Mouse (Mus musculus) large intestine, adult 2 months (tissue): ENCODE results near the gene Dcst2. TPM values are rescaled to one million over a fixed set of nuclear protein-coding genes. Genes with fewer than 3 reads are reported as not detected.

Source experiments
- DNase-seq: peaks from one replicate; pipeline ENCODE4 v3.0.0-alpha.2; 2012; ENCODE audit warnings: low read depth, low spot score
- WGBS: fragments of 180-500 bp; shearing (Covaris S2); methylation state at CpG from one replicate; pipeline ENCODE4 v1.1.7; 2018; 5-methylcytosine and 5-hydroxymethylcytosine counted together
- polyA plus RNA-seq: library from polyadenylated mRNA; depleted of rRNA; stranded (reverse); fragments of >200 nt; gene quantifications from 2 replicates; pipeline ENCODE4 v1.2.3, GENCODE M21; 2012

Gene Dcst2
- polyA plus RNA-seq, 1 experiment = 0.15 TPM

DNA sequence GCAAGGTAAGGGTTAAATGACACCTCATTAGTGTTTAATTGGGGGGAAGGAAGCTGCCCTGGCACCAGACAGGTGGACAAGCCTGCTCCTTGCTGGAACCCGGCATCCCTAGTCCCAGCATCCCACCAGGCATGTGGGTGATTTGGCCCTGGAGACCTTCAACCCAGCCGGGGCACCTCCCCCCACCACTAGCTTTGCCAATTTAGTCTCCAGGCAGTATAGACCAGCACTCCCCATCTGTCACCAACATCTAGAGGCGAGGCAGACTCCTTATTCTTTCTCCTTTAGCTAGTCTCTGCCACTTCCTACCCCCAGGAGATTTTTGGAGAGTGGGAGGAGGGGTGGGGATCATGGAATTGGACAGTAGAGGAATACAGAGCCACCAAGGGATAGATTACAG, 31.4 kb upstream of the Dcst2 start:
- 77% methylated on average over 3 of the region's 3 CpGs for WGBS
- DNase-seq = no peak

DNA sequence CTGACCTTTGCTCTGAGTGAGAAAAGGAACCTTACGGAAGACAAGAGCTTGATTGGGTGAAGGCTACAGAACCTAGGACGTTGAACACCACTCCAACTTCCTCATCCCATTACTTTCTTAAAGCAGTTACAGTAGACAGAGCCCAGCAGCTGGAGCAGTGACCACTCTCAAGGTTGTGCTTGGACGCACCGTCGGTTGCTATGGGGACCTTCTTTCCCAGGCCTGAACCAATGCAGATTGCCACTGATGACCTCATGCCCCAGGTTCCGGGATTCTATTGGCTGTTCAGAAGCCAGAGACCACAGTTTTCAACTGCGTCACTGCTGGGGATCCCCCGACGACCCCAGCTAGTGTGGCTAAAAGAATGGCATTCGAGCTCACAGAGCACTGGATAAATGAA, 30.8 kb upstream of the Dcst2 start:
- no peak for DNase-seq
- 26% methylated on average over 10 of the region's 10 CpGs for whole genome bisulfite sequencing

- no peak for DNase-seq
- 39% methylated on average over 13 of the region's 13 CpGs for WGBS
Observed at GRCm38 (mm10) chr3:89331561-89331960, 30.2 kb upstream of the Dcst2 start.

- WGBS = 44% methylated on average over 10 of the region's 10 CpGs
- no peak for DNase-seq
Observed at GRCm38 (mm10) chr3:89332013-89332412, 29.8 kb upstream of the Dcst2 start.

GRCm38 (mm10) chr3:89332476-89332875, 29.3 kb upstream of the Dcst2 start:
- WGBS = 25% methylated on average over 12 of the region's 12 CpGs
- no peak for DNase-seq

- DNase-seq = no peak
- 34% methylated on average over 11 of the region's 11 CpGs for WGBS
Observed at GRCm38 (mm10) chr3:89333053-89333452, 28.7 kb upstream of the Dcst2 start.

DNA sequence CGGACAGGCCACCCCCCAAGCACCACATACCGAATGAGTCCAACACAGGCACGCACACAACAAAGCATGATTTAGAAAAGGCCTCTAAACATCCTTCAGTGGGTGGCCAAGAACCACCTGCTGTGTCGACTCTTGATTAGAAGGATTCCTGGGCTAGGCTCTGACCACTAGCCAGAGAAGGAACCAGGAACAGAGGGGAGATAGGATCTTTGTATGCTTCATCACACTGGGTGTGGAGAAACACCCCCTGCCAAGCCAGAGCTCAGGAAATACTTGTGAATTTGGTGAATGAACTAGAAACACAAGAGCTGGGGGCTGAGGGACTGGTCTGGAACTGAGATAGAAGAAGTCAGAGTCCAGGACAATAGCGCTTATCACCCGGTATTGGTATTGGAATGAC, 25.2 kb upstream of the Dcst2 start:
- WGBS = 19% methylated on average over 6 of the region's 6 CpGs
- DNase-seq = no peak

DNA sequence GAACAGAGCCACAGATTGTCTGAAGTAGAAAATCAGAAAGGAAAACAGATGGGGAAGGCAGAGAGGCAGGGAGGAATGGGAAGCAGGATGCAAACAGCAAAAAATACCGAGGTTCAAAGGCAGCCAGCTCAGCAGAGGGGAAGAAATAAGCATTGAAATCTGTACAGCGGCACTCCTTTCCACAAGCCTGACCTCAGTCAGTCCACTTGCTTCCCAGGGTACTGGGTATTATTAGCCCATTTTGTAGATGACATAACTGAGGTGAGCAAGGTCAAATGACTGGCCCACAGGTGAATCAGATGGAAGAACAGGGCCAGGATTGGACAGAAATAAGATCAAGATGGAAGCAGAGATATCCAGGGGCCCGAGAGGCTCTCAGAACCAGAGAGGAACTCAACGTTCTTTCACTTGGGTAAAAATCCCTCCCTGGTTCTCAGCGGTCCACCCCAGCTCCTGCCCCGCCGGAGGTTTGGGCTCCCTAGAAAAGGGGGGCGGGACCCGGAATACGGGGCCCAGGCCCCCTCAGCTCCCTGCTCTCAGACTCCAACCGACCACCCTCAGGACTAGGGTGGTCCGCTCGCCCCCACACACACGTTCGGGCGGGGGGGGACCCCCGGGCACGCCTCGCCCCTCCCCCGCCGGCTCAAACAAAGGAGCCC, 24.6 kb upstream of the Dcst2 start:
- no peak for DNase-seq
- WGBS = 1% methylated on average over 21 of the region's 21 CpGs

DNA sequence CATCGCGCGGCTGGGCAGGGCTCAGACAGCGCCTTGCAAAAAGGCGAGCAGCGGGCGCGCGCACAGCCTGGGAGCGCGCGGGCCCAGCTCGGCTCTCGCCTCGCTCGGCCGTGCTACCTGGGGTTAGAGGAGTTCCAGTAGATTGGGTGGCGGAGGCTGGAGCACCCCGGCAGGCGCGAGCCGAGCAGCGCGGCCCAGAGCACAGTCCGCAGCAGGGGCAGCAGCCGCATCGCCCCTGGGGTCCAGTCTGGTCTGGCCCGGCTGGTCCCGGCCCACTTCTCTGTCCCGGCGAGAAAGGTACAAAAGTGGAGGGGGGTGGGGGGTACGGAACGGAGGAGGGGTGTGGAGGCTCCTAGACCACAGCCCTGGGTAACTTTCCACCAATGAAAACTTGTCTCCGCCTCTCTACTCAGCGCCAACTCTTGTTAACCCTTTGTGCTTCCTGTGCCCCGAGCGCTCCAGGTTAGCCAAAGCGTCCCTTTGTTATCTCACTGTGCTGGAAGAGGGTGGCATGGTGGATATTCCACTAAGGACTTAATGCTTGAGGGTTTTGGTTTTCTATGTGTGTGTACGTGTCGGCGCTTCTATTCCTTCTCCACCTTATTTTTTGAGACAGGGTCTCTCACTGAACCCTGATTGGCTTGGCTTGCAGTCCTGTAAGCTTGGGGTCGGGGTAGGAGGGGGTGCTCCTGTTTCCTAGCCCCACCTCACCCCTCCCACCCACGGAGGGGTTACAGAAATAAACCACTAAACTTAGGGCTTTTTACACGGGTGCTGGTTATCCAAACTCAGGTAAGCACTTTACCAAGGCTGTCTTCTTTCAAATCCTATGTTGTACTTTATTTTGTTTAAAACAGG, 23.8 kb upstream of the Dcst2 start, which contains the start of gene Efna4:
TSS of gene Efna4 (minus strand) at position 308 of the 858 bp plus-strand sequence.
- 1% methylated on average over 44 of the region's 44 CpGs for WGBS
- no peak for DNase-seq

GRCm38 (mm10) chr3:89339416-89339815, 22.4 kb upstream of the Dcst2 start:
- DNase-seq = no peak
- WGBS = 15% methylated on average over 8 of the region's 8 CpGs

- no peak for DNase-seq
- 9% methylated on average over 11 of the region's 11 CpGs for WGBS
Observed at GRCm38 (mm10) chr3:89340465-89340864, 21.3 kb upstream of the Dcst2 start.

DNA sequence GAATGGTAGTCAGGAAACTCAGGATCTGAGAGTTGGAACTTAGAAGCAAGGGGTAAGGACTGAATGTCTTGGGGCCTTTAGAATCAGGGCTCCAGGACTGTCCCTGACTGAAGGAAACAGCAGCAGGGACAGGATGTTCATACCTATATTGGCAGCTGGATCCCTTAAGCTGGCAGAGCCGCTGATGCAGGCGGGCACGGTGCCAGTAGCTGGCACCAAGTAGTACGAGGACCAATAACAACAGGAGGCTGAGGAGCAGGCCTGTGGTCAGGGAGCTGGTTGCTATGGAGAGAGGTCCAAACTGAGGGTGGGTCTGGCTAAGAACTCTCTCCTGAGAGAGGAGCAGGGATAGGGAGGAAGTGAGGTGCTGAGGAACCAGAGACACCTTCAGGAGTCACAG, 20.0 kb upstream of the Dcst2 start:
- DNase-seq = no peak
- WGBS = 44% methylated on average over 4 of the region's 4 CpGs

DNA sequence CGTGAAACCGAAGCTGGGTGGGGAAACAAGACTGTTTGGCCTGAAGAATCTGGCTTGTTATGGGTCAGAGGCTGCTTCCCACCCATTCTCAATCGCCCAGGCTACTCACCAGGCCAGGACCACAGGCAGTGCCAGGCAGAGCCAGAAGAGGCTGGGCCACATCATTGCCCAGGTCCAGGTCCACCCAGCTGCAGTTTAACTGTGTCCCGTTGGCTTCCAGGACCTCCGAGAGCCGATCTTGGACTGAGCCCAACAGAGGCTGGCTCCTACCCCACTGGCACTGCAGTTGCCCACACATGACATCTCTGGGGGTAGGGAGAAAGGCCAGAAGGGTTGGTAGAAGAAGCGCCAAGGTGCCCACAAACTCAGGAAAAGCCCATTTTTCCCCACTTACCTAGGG, 18.5 kb upstream of the Dcst2 start:
- DNase-seq = no peak
- WGBS = 82% methylated on average over 7 of the region's 7 CpGs

DNA sequence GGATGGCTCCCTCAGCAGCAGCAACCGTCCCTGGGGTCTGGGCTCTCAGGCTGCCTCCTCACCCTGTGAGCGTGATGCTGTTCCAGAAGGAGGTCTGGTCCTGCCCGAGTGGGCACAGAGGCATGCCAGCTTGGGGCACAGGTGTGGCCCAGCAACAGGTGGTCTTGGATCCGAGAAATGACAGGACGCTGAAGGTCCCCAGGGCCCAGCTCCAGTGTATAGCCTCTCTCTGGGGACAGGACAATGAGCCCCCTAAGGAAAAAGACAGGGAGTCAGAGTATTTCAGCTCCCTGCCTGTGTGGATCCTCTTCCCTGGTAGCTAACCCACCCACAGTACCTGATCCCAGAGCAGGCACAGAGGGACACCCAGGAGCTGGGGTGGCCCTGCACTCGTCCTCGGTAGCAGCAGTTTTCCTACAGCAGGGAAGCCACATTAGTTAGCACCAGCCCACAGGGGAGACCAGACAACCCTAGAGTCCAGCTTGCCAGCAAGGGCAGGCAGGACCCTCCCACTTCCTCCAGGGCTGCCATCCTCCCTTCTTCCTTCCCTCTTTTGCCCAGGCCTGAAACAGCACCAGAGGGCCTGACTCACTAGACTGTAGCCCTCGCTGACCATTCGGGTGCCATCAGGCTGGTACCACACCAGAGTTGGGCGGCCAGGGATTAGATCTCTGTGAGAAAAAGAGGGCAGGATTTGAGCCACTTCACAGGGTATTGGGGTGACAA, 14.8 kb upstream of the Dcst2 start:
- DNase-seq = no peak
- 88% methylated on average over 10 of the region's 10 CpGs for WGBS

DNA sequence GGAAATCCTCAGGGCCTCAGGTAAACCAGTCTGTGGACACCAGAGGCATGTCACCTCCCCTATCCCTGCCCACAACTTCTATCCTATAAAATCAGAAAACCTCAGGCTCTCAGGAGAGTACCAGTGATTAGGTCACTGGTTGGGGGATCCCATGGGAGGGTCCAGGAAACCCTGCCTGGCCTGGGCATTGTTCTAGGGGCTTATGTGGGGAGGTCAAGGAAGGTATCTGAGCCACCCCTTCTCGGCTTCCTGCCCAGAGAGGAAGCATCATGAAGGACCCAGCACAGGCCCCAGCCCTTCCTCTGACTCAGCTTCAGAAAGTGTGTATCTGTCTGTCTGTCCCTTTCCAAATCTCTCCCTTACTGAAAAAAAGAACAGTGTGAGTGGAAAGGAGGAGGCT, 13.9 kb upstream of the Dcst2 start:
- 90% methylated on average over 1 of the region's 1 CpGs for WGBS
- no peak for DNase-seq

- 2% methylated on average over 38 of the region's 38 CpGs for WGBS
Observed at GRCm38 (mm10) chr3:89348911-89349868, 12.6 kb upstream of the Dcst2 start.

GRCm38 (mm10) chr3:89349869-89350501, 11.8 kb upstream of the Dcst2 start, which contains the start of gene Adam15:
Adam15 (minus strand) TSS chr3:89349996.
- 1% methylated on average over 59 of the region's 59 CpGs for WGBS

More at GRCm38 (mm10) chr3:89348911-89349868, 12.6 kb upstream of the Dcst2 start:
- DNase-seq = no peak

GRCm38 (mm10) chr3:89351271-89351670, 10.5 kb upstream of the Dcst2 start:
- no peak for DNase-seq
- 53% methylated on average over 5 of the region's 5 CpGs for WGBS

More at GRCm38 (mm10) chr3:89349869-89350501, 11.8 kb upstream of the Dcst2 start, which contains the start of gene Adam15:
- no peak for DNase-seq
